Mouse (Mus musculus) E14TG2a.4 (cell line): ENCODE measurements around the gene Mid1.

Source experiments
- CTCF ChIP-seq: conservative IDR thresholded peaks from 2 replicates; pipeline ENCODE4 v1.5.1; 2014; ENCODE audit warnings: low read length
- POU5F1 ChIP-seq: IDR thresholded peaks from 2 replicates; pipeline ENCODE4 v1.6.1; 2014; ENCODE audit warnings: low read length, borderline replicate concordance

- TF ChIP-seq CTCF (no peak), POU5F1 (no peak)
These were observed 196.5 kb downstream of the Mid1 start for GRCm38 (mm10) chrX:169881253-169882219.
